Mouse (Mus musculus) thymus, adult 2 months (tissue): ENCODE results near the gene Tex9. TPM values are rescaled to one million over a fixed set of nuclear protein-coding genes. Genes with fewer than 3 reads are reported as not detected.
A peak's percentile ranks its signal among the peaks of the same experiment; 100 is the strongest.

ENCODE experiments used
- DNase-seq: peaks from one replicate; pipeline ENCODE4 v3.0.0; 2021
- H3K27ac ChIP-seq: fragments of 200-500 bp; 2 replicates; pipeline ENCODE4 v1.5.1; 2012; ENCODE audit warnings: low read length, control low read depth; ENCODE audit not compliant: control insufficient read depth, insufficient read depth
- H3K27me3 ChIP-seq: fragments of 200-500 bp; 2 replicates; pipeline ENCODE4 v1.6.1; 2012; ENCODE audit warnings: mild to moderate bottlenecking, low read length, moderate library complexity, mixed read lengths; ENCODE audit not compliant: control insufficient read depth, insufficient read depth
- H3K36me3 ChIP-seq: fragments of 200-500 bp; 2 replicates; pipeline ENCODE4 v1.6.1; 2012; ENCODE audit warnings: mild to moderate bottlenecking, low read length, moderate library complexity; ENCODE audit not compliant: control insufficient read depth, insufficient read depth
- H3K4me1 ChIP-seq: fragments of 200-500 bp; replicated peaks from 2 replicates; pipeline ENCODE4 v1.6.1; 2012; ENCODE audit warnings: low read length; ENCODE audit not compliant: control insufficient read depth, insufficient read depth
- H3K4me3 ChIP-seq: fragments of 200-500 bp; 2 replicates; pipeline ENCODE4 v1.5.1; 2012; ENCODE audit warnings: mild to moderate bottlenecking, low read length, control low read depth, moderate library complexity; ENCODE audit not compliant: control insufficient read depth, insufficient read depth
- CTCF ChIP-seq: fragments of 200-500 bp; IDR thresholded peaks from 2 replicates; pipeline ENCODE4 v1.5.1; 2012; ENCODE audit warnings: mild to moderate bottlenecking, control low read depth, low read length, moderate library complexity, borderline replicate concordance; ENCODE audit not compliant: control insufficient read depth, poor library complexity, insufficient read depth; ENCODE audit errors: extremely low read depth
- POLR2A ChIP-seq: fragments of 200-500 bp; IDR thresholded peaks from 2 replicates; pipeline ENCODE4 v1.6.1; 2012; ENCODE audit warnings: mild to moderate bottlenecking, low read length, control low read depth, moderate library complexity; ENCODE audit not compliant: control insufficient read depth, poor library complexity, insufficient read depth; ENCODE audit errors: extremely low read depth
- WGBS: fragments of 180-500 bp; shearing (Covaris S2); methylation state at CpG from one replicate; pipeline ENCODE4 v1.1.7; 2018; 5-methylcytosine and 5-hydroxymethylcytosine counted together
- polyA plus RNA-seq: library from polyadenylated mRNA; depleted of rRNA; stranded (reverse); fragments of >200 nt; gene quantifications from 2 replicates; pipeline ENCODE4 v1.2.3, GENCODE M21; 2012; rRNA removed

The Tex9 gene
- 5.1 and 6.0 TPM in 2 replicates for polyA plus RNA-seq

GRCm38 (mm10) chr9:72492194-72492565, at the start of gene Tex9:
Tex9 (minus strand) TSS chr9:72492212.
- no peaks in the 10 kb centered on the region for H3K36me3 ChIP-seq
- peaks cover 21% of the 10 kb centered on the region for H3K4me1 ChIP-seq
- WGBS: under 1% methylated on average over 6 of the region's 6 CpGs
- no peak for DNase-seq
- H3K27me3 ChIP-seq: no peaks in the 10 kb centered on the region
- H3K27ac ChIP-seq: peak within 1 kb of the TSS; percentile 90
- TF ChIP-seq CTCF: no peak
- TF ChIP-seq POLR2A: no peak
- peak within 1 kb of the TSS; percentile 87 for H3K4me3 ChIP-seq

GRCm38 (mm10) chr9:72537086-72537485, 45.1 kb upstream of the Tex9 start:
- Histone ChIP-seq H3K27ac (no peak overlapping the region), H3K27me3 (no peaks in the 10 kb centered on the region), H3K4me3 (no peak overlapping the region), H3K4me1 (no peaks in the 10 kb centered on the region; the same call in 1 of the 2 replicates), H3K36me3 (no peaks in the 10 kb centered on the region)
- 78% methylated on average over 1 of the region's 1 CpGs for WGBS
- TF ChIP-seq CTCF: no peak
- TF ChIP-seq POLR2A: no peak
- DNase-seq: no peak

GRCm38 (mm10) chr9:72535394-72535793, 43.4 kb upstream of the Tex9 start:
- no peak overlapping the region for H3K27ac ChIP-seq
- no peak for DNase-seq
- no peaks in the 10 kb centered on the region for H3K36me3 ChIP-seq
- no peaks in the 10 kb centered on the region for H3K27me3 ChIP-seq
- WGBS: 69% methylated on average over 3 of the region's 3 CpGs
- H3K4me3 ChIP-seq: no peak overlapping the region
- no peak for TF ChIP-seq POLR2A
- no peak for TF ChIP-seq CTCF
- H3K4me1 ChIP-seq: peaks cover 10% of the 10 kb centered on the region

- Histone ChIP-seq H3K4me1 (peaks cover 10% of the 10 kb centered on the region), H3K4me3 (no peak overlapping the region), H3K27me3 (no peaks in the 10 kb centered on the region), H3K27ac (no peak overlapping the region), H3K36me3 (no peaks in the 10 kb centered on the region)
- 37% methylated on average over 2 of the region's 2 CpGs for WGBS
- TF ChIP-seq POLR2A: no peak
- no peak for TF ChIP-seq CTCF
- no peak for DNase-seq
These were observed 43.0 kb upstream of the Tex9 start for GRCm38 (mm10) chr9:72534985-72535384.

GRCm38 (mm10) chr9:72533089-72533415, 41.0 kb upstream of the Tex9 start:
- DNase-seq: no peak
- H3K4me1 ChIP-seq: peaks cover 10% of the 10 kb centered on the region
- peak overlapping the region; percentile 88 for H3K27ac ChIP-seq
- no peaks in the 10 kb centered on the region for H3K27me3 ChIP-seq
- peak overlapping the region; percentile 99 for H3K4me3 ChIP-seq
- WGBS: 0% methylated on average over 2 of the region's 2 CpGs
- no peaks in the 10 kb centered on the region for H3K36me3 ChIP-seq
- TF ChIP-seq POLR2A (no peak), CTCF (no peak)

GRCm38 (mm10) chr9:72532381-72533088, 40.5 kb upstream of the Tex9 start:
- no peaks in the 10 kb centered on the region for H3K27me3 ChIP-seq
- peaks cover 10% of the 10 kb centered on the region for H3K4me1 ChIP-seq
- peak overlapping the region; percentile 88 for H3K27ac ChIP-seq
- WGBS: under 1% methylated on average over 54 of the region's 55 CpGs
- no peaks in the 10 kb centered on the region for H3K36me3 ChIP-seq
- no peak for TF ChIP-seq POLR2A
- TF ChIP-seq CTCF: no peak
- peak; percentile 71 for DNase-seq
- peak overlapping the region; percentile 99 for H3K4me3 ChIP-seq
